Mouse (Mus musculus): ENCODE results near the gene Tnrc6a. TPM values are rescaled to one million over a fixed set of nuclear protein-coding genes. Genes with fewer than 3 reads are reported as not detected.

The Tnrc6a gene
- 41.0 and 41.9 TPM in 2 replicates for polyA plus RNA-seq (2011; ENCODE audit: insufficient read depth, insufficient read length, low replicate concordance, missing spikeins)

GRCm38 (mm10) chr7:123123665-123124298, at the start of gene Tnrc6a:
Gene Tnrc6a (plus strand): TSS chr7:123123885.
- H3K27ac ChIP-seq (ENCODE audit: control insufficient read depth, insufficient read depth, low read depth, low read length, poor library complexity) = peak within 1 kb of the TSS; percentile 97
- under 1% methylated on average over 55 of the region's 55 CpGs for WGBS
- TF ChIP-seq CTCF (IDR thresholded peaks at IDR 0.05; ENCODE audit: control insufficient read depth, insufficient read depth, low read length) (no peak), POLR2A (IDR thresholded peaks at IDR 0.05; ENCODE audit: borderline replicate concordance, control insufficient read depth, low read depth, low read length) (peak; percentile 67; the same call in 1 of the 2 replicates)
- H3K4me3 ChIP-seq (replicated peaks; ENCODE audit: control insufficient read depth, low read depth, low read length) = peak within 1 kb of the TSS; percentile 95
- no peaks in the 10 kb centered on the region; the same call in 1 of the 2 replicates for H3K4me1 ChIP-seq (ENCODE audit: control insufficient read depth, insufficient read depth, low read length)

DNA sequence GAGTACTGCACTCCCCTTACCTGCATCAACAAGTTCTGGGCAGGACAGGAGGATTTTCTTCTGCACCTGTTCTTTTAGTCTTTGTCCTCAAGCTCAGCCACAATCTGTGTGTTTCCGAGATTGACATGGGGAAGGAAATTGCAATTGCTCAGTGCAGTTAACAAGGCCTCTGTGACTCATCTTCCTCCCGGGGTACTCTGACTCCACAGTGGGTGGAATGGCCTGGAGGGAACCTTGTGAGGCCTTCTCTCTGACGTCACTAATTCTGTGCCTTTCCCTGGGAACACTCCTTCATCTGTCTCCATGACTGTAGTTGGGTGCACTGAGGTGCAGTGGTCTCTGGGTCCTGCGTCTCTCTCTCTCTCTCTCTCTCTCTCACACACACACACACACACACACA, 41.4 kb upstream of the Tnrc6a start:
- Histone ChIP-seq H3K4me3 (replicated peaks; ENCODE audit: control insufficient read depth, low read depth, low read length) (no peak overlapping the region), H3K27ac (ENCODE audit: control insufficient read depth, insufficient read depth, low read depth, low read length, poor library complexity) (no peak overlapping the region), H3K4me1 (ENCODE audit: control insufficient read depth, insufficient read depth, low read length) (no peaks in the 10 kb centered on the region; the same call in 1 of the 2 replicates)
- TF ChIP-seq POLR2A (IDR thresholded peaks at IDR 0.05; ENCODE audit: borderline replicate concordance, control insufficient read depth, low read depth, low read length) (no peak), CTCF (IDR thresholded peaks at IDR 0.05; ENCODE audit: control insufficient read depth, insufficient read depth, low read length) (no peak)
- 32% methylated on average over 4 of the region's 4 CpGs for WGBS

GRCm38 (mm10) chr7:123083441-123084123, 40.1 kb upstream of the Tnrc6a start:
- H3K4me3 ChIP-seq (replicated peaks; ENCODE audit: control insufficient read depth, low read depth, low read length) = no peak overlapping the region
- TF ChIP-seq CTCF (IDR thresholded peaks at IDR 0.05; ENCODE audit: control insufficient read depth, insufficient read depth, low read length) (no peak), POLR2A (IDR thresholded peaks at IDR 0.05; ENCODE audit: borderline replicate concordance, control insufficient read depth, low read depth, low read length) (no peak)
- H3K27ac ChIP-seq (ENCODE audit: control insufficient read depth, insufficient read depth, low read depth, low read length, poor library complexity) = no peak overlapping the region
- no peaks in the 10 kb centered on the region; the same call in 1 of the 2 replicates for H3K4me1 ChIP-seq (ENCODE audit: control insufficient read depth, insufficient read depth, low read length)
- 52% methylated on average over 12 of the region's 12 CpGs for whole genome bisulfite sequencing

DNA sequence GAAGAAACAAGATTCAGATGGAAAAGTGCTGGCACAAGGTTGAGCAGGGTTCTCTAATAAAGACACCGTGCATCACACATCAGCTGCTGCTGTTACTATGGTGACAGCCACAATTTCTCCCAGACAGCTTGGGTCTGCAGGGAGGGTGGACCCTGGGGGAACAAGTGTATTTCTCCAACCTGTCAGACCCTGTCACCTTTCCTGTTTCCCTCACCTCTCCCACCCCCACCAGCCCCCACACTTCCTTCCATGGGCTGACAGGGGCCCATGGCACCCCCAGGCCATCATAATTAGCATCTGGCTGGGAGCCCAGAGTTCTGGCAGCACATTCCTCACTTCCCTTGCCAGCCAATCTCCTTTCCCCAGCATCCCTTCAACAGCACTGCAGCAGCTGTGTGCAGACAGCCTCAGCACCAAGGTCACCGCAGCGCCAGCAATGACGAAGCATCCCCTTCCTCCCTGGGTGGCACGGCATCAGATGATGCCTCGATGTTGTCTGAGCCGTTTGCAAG, 39.4 kb upstream of the Tnrc6a start:
- no peak overlapping the region for H3K4me3 ChIP-seq (replicated peaks; ENCODE audit: control insufficient read depth, low read depth, low read length)
- 0% methylated on average over 7 of the region's 7 CpGs for WGBS
- H3K27ac ChIP-seq (ENCODE audit: control insufficient read depth, insufficient read depth, low read depth, low read length, poor library complexity) = no peak overlapping the region
- no peak for TF ChIP-seq CTCF (IDR thresholded peaks at IDR 0.05; ENCODE audit: control insufficient read depth, insufficient read depth, low read length)
- TF ChIP-seq POLR2A (IDR thresholded peaks at IDR 0.05; ENCODE audit: borderline replicate concordance, control insufficient read depth, low read depth, low read length) = no peak
- H3K4me1 ChIP-seq (ENCODE audit: control insufficient read depth, insufficient read depth, low read length) = no peaks in the 10 kb centered on the region; the same call in 1 of the 2 replicates

- no peak overlapping the region for H3K4me3 ChIP-seq (replicated peaks; ENCODE audit: control insufficient read depth, low read depth, low read length)
- no peak overlapping the region for H3K27ac ChIP-seq (ENCODE audit: control insufficient read depth, insufficient read depth, low read depth, low read length, poor library complexity)
- no peaks in the 10 kb centered on the region; the same call in 1 of the 2 replicates for H3K4me1 ChIP-seq (ENCODE audit: control insufficient read depth, insufficient read depth, low read length)
- TF ChIP-seq CTCF (IDR thresholded peaks at IDR 0.05; ENCODE audit: control insufficient read depth, insufficient read depth, low read length) (no peak), POLR2A (IDR thresholded peaks at IDR 0.05; ENCODE audit: borderline replicate concordance, control insufficient read depth, low read depth, low read length) (no peak)
- 5% methylated on average over 13 of the region's 13 CpGs for WGBS
These were observed 39.0 kb upstream of the Tnrc6a start for GRCm38 (mm10) chr7:123084708-123085107.

DNA sequence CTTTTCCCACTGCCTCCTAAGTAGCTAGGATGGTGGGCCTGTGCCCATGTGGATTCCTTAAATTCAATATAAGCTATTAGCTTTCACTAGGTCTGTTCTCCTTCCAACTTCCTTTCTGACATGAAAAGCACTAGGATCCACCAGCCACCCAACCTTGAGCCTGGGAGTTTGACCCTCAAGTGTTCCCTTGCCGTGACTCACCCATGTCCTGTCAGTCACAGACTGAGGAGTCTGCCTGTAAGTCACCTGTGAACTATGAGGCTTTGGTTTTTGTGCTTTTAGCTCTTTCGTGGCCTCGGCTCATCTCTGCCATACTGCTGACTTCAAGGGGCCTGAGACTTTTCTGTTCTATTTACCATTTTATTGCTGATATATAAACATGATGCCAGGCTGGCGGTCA, 34.8 kb upstream of the Tnrc6a start:
- Histone ChIP-seq H3K4me3 (replicated peaks; ENCODE audit: control insufficient read depth, low read depth, low read length) (no peak overlapping the region), H3K27ac (ENCODE audit: control insufficient read depth, insufficient read depth, low read depth, low read length, poor library complexity) (no peak overlapping the region), H3K4me1 (ENCODE audit: control insufficient read depth, insufficient read depth, low read length) (no peaks in the 10 kb centered on the region; the same call in 1 of the 2 replicates)
- TF ChIP-seq POLR2A (IDR thresholded peaks at IDR 0.05; ENCODE audit: borderline replicate concordance, control insufficient read depth, low read depth, low read length) (no peak), CTCF (IDR thresholded peaks at IDR 0.05; ENCODE audit: control insufficient read depth, insufficient read depth, low read length) (no peak)
- 78% methylated on average over 4 of the region's 4 CpGs for WGBS

GRCm38 (mm10) chr7:123096344-123097120, 27.2 kb upstream of the Tnrc6a start:
- Histone ChIP-seq H3K4me1 (ENCODE audit: control insufficient read depth, insufficient read depth, low read length) (no peaks in the 10 kb centered on the region; the same call in 1 of the 2 replicates), H3K4me3 (replicated peaks; ENCODE audit: control insufficient read depth, low read depth, low read length) (no peak overlapping the region), H3K27ac (ENCODE audit: control insufficient read depth, insufficient read depth, low read depth, low read length, poor library complexity) (no peak overlapping the region)
- WGBS = 84% methylated on average over 12 of the region's 12 CpGs
- TF ChIP-seq POLR2A (IDR thresholded peaks at IDR 0.05; ENCODE audit: borderline replicate concordance, control insufficient read depth, low read depth, low read length) = no peak
- no peak for TF ChIP-seq CTCF (IDR thresholded peaks at IDR 0.05; ENCODE audit: control insufficient read depth, insufficient read depth, low read length)
